Mouse (Mus musculus): Measurements from ENCODE around the gene Nr1h2. TPM values are rescaled to one million over a fixed set of nuclear protein-coding genes. Genes with fewer than 3 reads are reported as not detected.

Gene Nr1h2
- polyA plus RNA-seq, 1 experiment from 2014 or later, result 65.6 TPM

GRCm38 (mm10) chr7:44538756-44539624 lies 14.8 kb downstream of the Nr1h2 start:
- H3K9ac ChIP-seq (ENCODE audit: low read depth, low read length), result no peak overlapping the region
- H3K9me3 ChIP-seq (ENCODE audit: control insufficient read depth, low read length), result no peaks in the 10 kb centered on the region
- no peaks in the 10 kb centered on the region for H3K27me3 ChIP-seq (replicated peaks; ENCODE audit: control insufficient read depth, insufficient read depth, low read length)
- no peak for ATAC-seq (replicated peaks; ENCODE audit: low FRiP score)
- H3K4me1 ChIP-seq (replicated peaks; ENCODE audit: control insufficient read depth, insufficient read depth, low read length), result no peaks in the 10 kb centered on the region
- no peak for DNase-seq (ENCODE audit: low spot score)
- H3K4me2 ChIP-seq, result no peak overlapping the region
- peaks cover 59% of the 10 kb centered on the region for H3K36me3 ChIP-seq (ENCODE audit: control insufficient read depth, insufficient read depth, low read length)
- WGBS, result 94% methylated on average over 41 of the region's 41 CpGs
- no peak overlapping the region for H3K4me3 ChIP-seq (ENCODE audit: low read depth, low read length)
- no peak overlapping the region for H3K27ac ChIP-seq (ENCODE audit: low read depth, low read length)

GRCm38 (mm10) chr7:44537496-44537895 lies 16.3 kb downstream of the Nr1h2 start:
- Histone ChIP-seq H3K36me3 (ENCODE audit: control insufficient read depth, insufficient read depth, low read length) (peaks cover 68% of the 10 kb centered on the region), H3K4me1 (replicated peaks; ENCODE audit: control insufficient read depth, insufficient read depth, low read length) (no peaks in the 10 kb centered on the region), H3K4me2 (no peak overlapping the region), H3K9ac (ENCODE audit: low read depth, low read length) (no peak overlapping the region), H3K9me3 (ENCODE audit: control insufficient read depth, low read length) (no peaks in the 10 kb centered on the region), H3K27me3 (replicated peaks; ENCODE audit: control insufficient read depth, insufficient read depth, low read length) (no peaks in the 10 kb centered on the region), H3K27ac (ENCODE audit: low read depth, low read length) (no peak overlapping the region), H3K4me3 (ENCODE audit: low read depth, low read length) (no peak overlapping the region)
- WGBS, result 94% methylated on average over 13 of the region's 13 CpGs
- no peak for ATAC-seq (replicated peaks; ENCODE audit: low FRiP score)
- no peak for DNase-seq (ENCODE audit: low spot score)

GRCm38 (mm10) chr7:44537009-44537408 lies 16.7 kb downstream of the Nr1h2 start:
- WGBS, result 83% methylated on average over 7 of the region's 7 CpGs

GRCm38 (mm10) chr7:44536590-44536968 lies 17.2 kb downstream of the Nr1h2 start:
- no peak overlapping the region for H3K27ac ChIP-seq (ENCODE audit: low read depth, low read length)
- ATAC-seq (replicated peaks; ENCODE audit: low FRiP score) (no peak), DNase-seq (ENCODE audit: low spot score) (no peak)
- H3K4me2 ChIP-seq, result no peak overlapping the region
- 90% methylated on average over 6 of the region's 6 CpGs for WGBS
- no peaks in the 10 kb centered on the region for H3K9me3 ChIP-seq (ENCODE audit: control insufficient read depth, low read length)
- no peaks in the 10 kb centered on the region for H3K27me3 ChIP-seq (replicated peaks; ENCODE audit: control insufficient read depth, insufficient read depth, low read length)
- no peak overlapping the region for H3K9ac ChIP-seq (ENCODE audit: low read depth, low read length)
- peaks cover 62% of the 10 kb centered on the region for H3K36me3 ChIP-seq (ENCODE audit: control insufficient read depth, insufficient read depth, low read length)
- H3K4me3 ChIP-seq (ENCODE audit: low read depth, low read length), result no peak overlapping the region
- H3K4me1 ChIP-seq (replicated peaks; ENCODE audit: control insufficient read depth, insufficient read depth, low read length), result no peaks in the 10 kb centered on the region

More at GRCm38 (mm10) chr7:44537009-44537408, 16.7 kb downstream of the Nr1h2 start:
- no peaks in the 10 kb centered on the region for H3K27me3 ChIP-seq (replicated peaks; ENCODE audit: control insufficient read depth, insufficient read depth, low read length)
- no peak overlapping the region for H3K4me2 ChIP-seq
- no peaks in the 10 kb centered on the region for H3K4me1 ChIP-seq (replicated peaks; ENCODE audit: control insufficient read depth, insufficient read depth, low read length)
- no peak overlapping the region for H3K27ac ChIP-seq (ENCODE audit: low read depth, low read length)
- ATAC-seq (replicated peaks; ENCODE audit: low FRiP score) (no peak), DNase-seq (ENCODE audit: low spot score) (no peak)
- H3K9me3 ChIP-seq (ENCODE audit: control insufficient read depth, low read length), result no peaks in the 10 kb centered on the region
- peaks cover 65% of the 10 kb centered on the region for H3K36me3 ChIP-seq (ENCODE audit: control insufficient read depth, insufficient read depth, low read length)
- no peak overlapping the region for H3K4me3 ChIP-seq (ENCODE audit: low read depth, low read length)
- H3K9ac ChIP-seq (ENCODE audit: low read depth, low read length), result no peak overlapping the region

- no peak for DNase-seq (ENCODE audit: low spot score)
- no peaks in the 10 kb centered on the region; the same call in 1 of the 2 replicates for H3K4me1 ChIP-seq (replicated peaks; ENCODE audit: control insufficient read depth, insufficient read depth, low read length)
- no peak overlapping the region for H3K4me3 ChIP-seq (ENCODE audit: low read depth, low read length)
- H3K9me3 ChIP-seq (ENCODE audit: control insufficient read depth, low read length), result no peaks in the 10 kb centered on the region
- 93% methylated on average over 27 of the region's 27 CpGs for WGBS
- no peak overlapping the region for H3K9ac ChIP-seq (ENCODE audit: low read depth, low read length)
- ATAC-seq (replicated peaks; ENCODE audit: low FRiP score), result no peak
- no peak overlapping the region for H3K4me2 ChIP-seq
- no peak overlapping the region for H3K27ac ChIP-seq (ENCODE audit: low read depth, low read length)
- H3K27me3 ChIP-seq (replicated peaks; ENCODE audit: control insufficient read depth, insufficient read depth, low read length), result no peaks in the 10 kb centered on the region
- peaks cover 60% of the 10 kb centered on the region for H3K36me3 ChIP-seq (ENCODE audit: control insufficient read depth, insufficient read depth, low read length)
Observed at GRCm38 (mm10) chr7:44535657-44536589, 17.8 kb downstream of the Nr1h2 start.

- Histone ChIP-seq H3K4me3 (ENCODE audit: low read depth, low read length) (no peak overlapping the region), H3K4me2 (no peak overlapping the region), H3K9ac (ENCODE audit: low read depth, low read length) (no peak overlapping the region), H3K27ac (ENCODE audit: low read depth, low read length) (no peak overlapping the region), H3K4me1 (replicated peaks; ENCODE audit: control insufficient read depth, insufficient read depth, low read length) (no peaks in the 10 kb centered on the region; the same call in 1 of the 2 replicates), H3K36me3 (ENCODE audit: control insufficient read depth, insufficient read depth, low read length) (peaks cover 50% of the 10 kb centered on the region), H3K27me3 (replicated peaks; ENCODE audit: control insufficient read depth, insufficient read depth, low read length) (no peaks in the 10 kb centered on the region), H3K9me3 (ENCODE audit: control insufficient read depth, low read length) (no peaks in the 10 kb centered on the region)
- WGBS, result 88% methylated on average over 19 of the region's 19 CpGs
- DNase-seq (ENCODE audit: low spot score) (no peak), ATAC-seq (replicated peaks; ENCODE audit: low FRiP score) (no peak)
Observed at GRCm38 (mm10) chr7:44534656-44535441, 18.9 kb downstream of the Nr1h2 start.

GRCm38 (mm10) chr7:44534242-44534641 lies 19.5 kb downstream of the Nr1h2 start:
- ATAC-seq (replicated peaks; ENCODE audit: low FRiP score) (no peak), DNase-seq (ENCODE audit: low spot score) (no peak)
- WGBS, result 83% methylated on average over 13 of the region's 13 CpGs
- Histone ChIP-seq H3K36me3 (ENCODE audit: control insufficient read depth, insufficient read depth, low read length) (peaks cover 44% of the 10 kb centered on the region), H3K4me1 (replicated peaks; ENCODE audit: control insufficient read depth, insufficient read depth, low read length) (no peaks in the 10 kb centered on the region; the same call in 1 of the 2 replicates), H3K9ac (ENCODE audit: low read depth, low read length) (no peak overlapping the region), H3K27me3 (replicated peaks; ENCODE audit: control insufficient read depth, insufficient read depth, low read length) (no peaks in the 10 kb centered on the region; the same call in 1 of the 2 replicates), H3K4me3 (ENCODE audit: low read depth, low read length) (no peak overlapping the region), H3K27ac (ENCODE audit: low read depth, low read length) (no peak overlapping the region), H3K9me3 (ENCODE audit: control insufficient read depth, low read length) (no peaks in the 10 kb centered on the region), H3K4me2 (no peak overlapping the region)

- Histone ChIP-seq H3K27me3 (replicated peaks; ENCODE audit: control insufficient read depth, insufficient read depth, low read length) (peaks cover 2% of the 10 kb centered on the region), H3K9me3 (ENCODE audit: control insufficient read depth, low read length) (no peaks in the 10 kb centered on the region), H3K4me2 (no peak overlapping the region), H3K27ac (ENCODE audit: low read depth, low read length) (no peak overlapping the region), H3K9ac (ENCODE audit: low read depth, low read length) (no peak overlapping the region), H3K4me1 (replicated peaks; ENCODE audit: control insufficient read depth, insufficient read depth, low read length) (no peaks in the 10 kb centered on the region; the same call in 1 of the 2 replicates), H3K4me3 (ENCODE audit: low read depth, low read length) (no peak overlapping the region), H3K36me3 (ENCODE audit: control insufficient read depth, insufficient read depth, low read length) (peaks cover 39% of the 10 kb centered on the region)
- DNase-seq (ENCODE audit: low spot score) (no peak), ATAC-seq (replicated peaks; ENCODE audit: low FRiP score) (0 out of 2 replicates have a peak, but pooled peaks have one; percentile 9)
- 84% methylated on average over 12 of the region's 12 CpGs for WGBS
Observed at GRCm38 (mm10) chr7:44533746-44534045, 20.1 kb downstream of the Nr1h2 start.

Data from liver, embryonic 11.5 days (tissue).